In genomic region chr13:58556018-58556417, GRCm38 (mm10) we compare ENCODE assay signal across 10 mouse cellular contexts. TPM values are rescaled to one million over a fixed set of nuclear protein-coding genes. Genes with fewer than 3 reads are reported as not detected.
DNase-seq lines count a peak whose midpoint lies in the region; ATAC-seq and TF ChIP-seq lines count a peak whose summit lies in the region.
"Had no signal": no experiment of that assay in that cellular context is flagged by ENCODE, and none has a peak within 500 bp of the region (broad histone marks: within the 10 kb centered on the region; RNA-seq: fewer than 3 reads in every experiment).

No protein-coding gene starts in this region.

- no peaks in the 10 kb centered on the region for H3K4me1 ChIP-seq in midbrain, embryonic 11.5 days (ENCODE audit: control insufficient read depth, insufficient read depth, low read length)
- no peaks in the 10 kb centered on the region for H3K4me1 ChIP-seq in midbrain, embryonic 14.5 days (ENCODE audit: control insufficient read depth, insufficient read depth, low read length)
- H3K4me1 ChIP-seq in G1E (ENCODE audit: insufficient read depth, low read depth, low read length), result peaks cover 4% of the 10 kb centered on the region; the same call in 1 of the 2 replicates
- H3K4me1 ChIP-seq in forebrain, embryonic 16.5 days (replicated peaks; ENCODE audit: control insufficient read depth, insufficient read depth, low read length), result peaks cover 10% of the 10 kb centered on the region

- DNase-seq in heart, postnatal 4 days, result peak; percentile 12
- DNase-seq in heart, adult 11 months, result no peak
- peak; percentile 87 for DNase-seq in midbrain, embryonic 11.5 days (ENCODE audit: low spot score, missing footprints)
- no peak for DNase-seq in midbrain, embryonic 14.5 days
- DNase-seq in G1E (ENCODE audit: low spot score), result no peak
- DNase-seq: heart, postnatal 14 days had no signal

- no peaks in the 10 kb centered on the region for H3K36me3 ChIP-seq in midbrain, embryonic 11.5 days (ENCODE audit: control insufficient read depth, insufficient read depth, low read length)
- H3K36me3 ChIP-seq in midbrain, embryonic 14.5 days (ENCODE audit: control insufficient read depth, insufficient read depth, low read length), result no peaks in the 10 kb centered on the region
- no peaks in the 10 kb centered on the region for H3K36me3 ChIP-seq in G1E (replicated peaks)
- no peaks in the 10 kb centered on the region for H3K36me3 ChIP-seq in forebrain, embryonic 16.5 days (ENCODE audit: control insufficient read depth, insufficient read depth)

- H3K27me3 ChIP-seq in midbrain, embryonic 11.5 days (ENCODE audit: control insufficient read depth, insufficient read depth, low read length), result no peaks in the 10 kb centered on the region; the same call in 1 of the 2 replicates
- H3K27me3 ChIP-seq in midbrain, embryonic 14.5 days (ENCODE audit: control insufficient read depth, insufficient read depth, low read length), result no peaks in the 10 kb centered on the region
- peaks cover 15% of the 10 kb centered on the region for H3K27me3 ChIP-seq in G1E (ENCODE audit: insufficient read depth, low read length)
- H3K27me3 ChIP-seq in forebrain, embryonic 16.5 days (replicated peaks; ENCODE audit: control insufficient read depth, insufficient read depth, low read length), result no peaks in the 10 kb centered on the region

- H3K9me3 ChIP-seq in midbrain, embryonic 11.5 days (ENCODE audit: control insufficient read depth, low read length), result no peaks in the 10 kb centered on the region
- H3K9me3 ChIP-seq in midbrain, embryonic 14.5 days (ENCODE audit: control insufficient read depth, low read length), result no peaks in the 10 kb centered on the region
- no peaks in the 10 kb centered on the region for H3K9me3 ChIP-seq in G1E (replicated peaks)
- H3K9me3 ChIP-seq in forebrain, embryonic 16.5 days (ENCODE audit: control insufficient read depth, low read length), result no peaks in the 10 kb centered on the region

- H3K27ac ChIP-seq in midbrain, embryonic 11.5 days (ENCODE audit: low read depth, low read length), result no peak overlapping the region
- H3K27ac ChIP-seq in midbrain, embryonic 14.5 days (replicated peaks; ENCODE audit: low read depth, low read length), result no peak overlapping the region
- H3K27ac ChIP-seq in forebrain, embryonic 16.5 days (ENCODE audit: low read length), result no peak overlapping the region

- no peak overlapping the region for H3K4me2 ChIP-seq in midbrain, embryonic 11.5 days
- H3K4me2 ChIP-seq in midbrain, embryonic 14.5 days (ENCODE audit: low read length), result no peak overlapping the region
- no peak overlapping the region for H3K4me2 ChIP-seq in forebrain, embryonic 16.5 days (ENCODE audit: low read length)

- no peak overlapping the region for H3K4me3 ChIP-seq in midbrain, embryonic 11.5 days (ENCODE audit: low read depth, low read length)
- no peak overlapping the region for H3K4me3 ChIP-seq in midbrain, embryonic 14.5 days (replicated peaks; ENCODE audit: low read depth, low read length)
- no peak overlapping the region for H3K4me3 ChIP-seq in G1E (ENCODE audit: low read depth, low read length)
- H3K4me3 ChIP-seq in forebrain, embryonic 16.5 days (replicated peaks; ENCODE audit: low read length), result no peak overlapping the region

- TF ChIP-seq CTCF in G1E (IDR thresholded peaks at IDR 0.05; ENCODE audit: low read depth, low read length), result peak; percentile 29; the same call in 1 of the 2 replicates

- WGBS in midbrain, embryonic 11.5 days, result 71% methylated on average over 1 of the region's 1 CpGs
- WGBS in midbrain, embryonic 14.5 days, result 79% methylated on average over 1 of the region's 1 CpGs
- 83% methylated on average over 1 of the region's 1 CpGs for WGBS in forebrain, embryonic 16.5 days

- H3K9ac ChIP-seq in midbrain, embryonic 11.5 days (ENCODE audit: low read length), result no peak overlapping the region
- no peak overlapping the region for H3K9ac ChIP-seq in midbrain, embryonic 14.5 days (replicated peaks; ENCODE audit: low read length)
- H3K9ac ChIP-seq in forebrain, embryonic 16.5 days (replicated peaks; ENCODE audit: low read depth, low read length), result no peak overlapping the region

- ATAC-seq in midbrain, embryonic 11.5 days (ENCODE audit: low FRiP score), result no peak
- ATAC-seq in midbrain, embryonic 14.5 days (ENCODE audit: low FRiP score, low TSS enrichment), result no peak
- 0 out of 2 replicates have a peak, but pooled peaks have one; percentile 22 for ATAC-seq in G1E (ENCODE audit: extremely low read depth, insufficient number of reproducible peaks, low FRiP score, poor library complexity, severe bottlenecking)
- ATAC-seq in megakaryocyte progenitor cell, adult 5-6 weeks (replicated peaks; ENCODE audit: poor library complexity), result peak; percentile 57; the same call in 1 of the 2 replicates
- ATAC-seq in forebrain, embryonic 16.5 days, result no peak
- no peak for ATAC-seq in inflammation-experienced regulatory T-cells, adult 6 months

RNA-seq across cellular contexts. Expression of gene Slc28a3, which starts 54.7 kb away (rescaled TPM):
- not detected for total RNA-seq in heart, postnatal 4 days (2021)
- polyA plus RNA-seq in midbrain, embryonic 11.5 days (2014; fragmentation: Nextera tagmentation; extraction: Ambion mirVana), result not detected in 2 replicates
- not detected in 2 replicates for polyA plus RNA-seq in midbrain, embryonic 14.5 days (2014; fragmentation: Nextera tagmentation; extraction: Ambion mirVana)
- not detected in 2 replicates for total RNA-seq in G1E (2014; fragmentation: Nextera tagmentation)
- 0.06 and 0.33 TPM in 2 replicates for total RNA-seq in G1E (2017)
- polyA plus RNA-seq in G1E (2012), result not detected in 2 replicates
- not detected in 2 replicates for total RNA-seq in megakaryocyte progenitor cell, adult 5-6 weeks (2015)
- total RNA-seq in megakaryocyte progenitor cell, adult 5-6 weeks (2017), result not detected in 2 replicates
- not detected in 2 replicates for polyA plus RNA-seq in forebrain, embryonic 16.5 days (2015; fragmentation: Nextera tagmentation; extraction: Ambion mirVana)
- polyA plus RNA-seq in inflammation-experienced regulatory T-cells, adult 6 months (2017; shearing (Covaris generic)), result under 1 TPM in 1 of 3 experiments, not detected in 2; 0.11 TPM
- total RNA-seq: common myeloid progenitor, adult 5-6 weeks; heart, postnatal 14 days had no signal

Comparison
In these comparisons a context has a peak if more than half of its experiments do, and no peak if none do; other contexts are left out.
1. DNase-seq: peak in heart, postnatal 4 days (single experiment) and midbrain, embryonic 11.5 days (single experiment); none in heart, adult 11 months (single experiment), midbrain, embryonic 14.5 days (single experiment) and G1E (single experiment).
2. ATAC-seq: peak in G1E (single experiment) and megakaryocyte progenitor cell, adult 5-6 weeks (single experiment); none in midbrain, embryonic 11.5 days (single experiment), midbrain, embryonic 14.5 days (single experiment), forebrain, embryonic 16.5 days (single experiment) and inflammation-experienced regulatory T-cells, adult 6 months (single experiment).